Mouse (Mus musculus) forebrain, embryonic 14.5 days (tissue): ENCODE measurements around the gene Junb. TPM values are rescaled to one million over a fixed set of nuclear protein-coding genes. Genes with fewer than 3 reads are reported as not detected.

Experiments
- ATAC-seq: fragments of 200-750 bp; cut with Nextera tagmentation; 2 replicates; pipeline ENCODE4 v1.8.0; 2017; ENCODE audit warnings: mild to moderate bottlenecking, moderate library complexity
- DNase-seq: peaks from one replicate; pipeline ENCODE4 v3.0.0-alpha.2; 2015; ENCODE audit warnings: low spot score
- H3K27ac ChIP-seq: fragments of 300-500 bp; sonication (generic); 2 replicates; pipeline ENCODE4 v1.5.1; 2014; ENCODE audit warnings: low read depth, mild to moderate bottlenecking, control low read depth, low read length, moderate library complexity
- H3K27me3 ChIP-seq: fragments of 300-500 bp; sonication (generic); replicated peaks from 2 replicates; pipeline ENCODE4 v1.6.1; 2014; ENCODE audit warnings: low read length, control low read depth, mixed read lengths; ENCODE audit not compliant: control insufficient read depth, insufficient read depth
- H3K36me3 ChIP-seq: fragments of 300-500 bp; sonication (generic); 2 replicates; pipeline ENCODE4 v1.6.1; 2014; ENCODE audit warnings: low read length, control low read depth; ENCODE audit not compliant: control insufficient read depth, insufficient read depth
- H3K4me1 ChIP-seq: fragments of 300-500 bp; sonication (generic); 2 replicates; pipeline ENCODE4 v1.6.1; 2014; ENCODE audit warnings: antibody characterized with exemption, low read length, control low read depth; ENCODE audit not compliant: control insufficient read depth, insufficient read depth
- H3K4me2 ChIP-seq: fragments of 300-500 bp; sonication (generic); 2 replicates; pipeline ENCODE4 v1.6.1; 2014; ENCODE audit warnings: mild to moderate bottlenecking, control low read depth, low read length
- H3K4me3 ChIP-seq: fragments of 300-500 bp; sonication (generic); 2 replicates; pipeline ENCODE4 v1.5.1; 2014; ENCODE audit warnings: low read depth, low read length, control low read depth
- H3K9ac ChIP-seq: fragments of 300-500 bp; sonication (generic); 2 replicates; pipeline ENCODE4 v1.6.1; 2014; ENCODE audit warnings: mild to moderate bottlenecking, low read length, control low read depth, moderate library complexity
- H3K9me3 ChIP-seq: fragments of 300-500 bp; sonication (generic); replicated peaks from 2 replicates; pipeline ENCODE4 v1.6.1; 2016; ENCODE audit warnings: low read length, control low read depth, mixed read lengths; ENCODE audit not compliant: control insufficient read depth
- WGBS: fragments of 180-500 bp; shearing (Covaris S2); extraction: QIAGEN DNeasy Blood & Tissue Kit; methylation state at CpG from one replicate; pipeline ENCODE4 v1.1.7; 2014; 5-methylcytosine and 5-hydroxymethylcytosine counted together
- polyA plus RNA-seq: library from polyadenylated mRNA; unstranded; fragments of >200 nt; fragmentation: Nextera tagmentation; extraction: Ambion mirVana; gene quantifications from 2 replicates; pipeline ENCODE4 v1.2.1, GENCODE M21; 2014

Junb gene
- polyA plus RNA-seq, 1 experiment from 2014 or later = 5.0 TPM

- Histone ChIP-seq H3K4me2 (peak overlapping the region; percentile 98), H3K27ac (peak overlapping the region; percentile 4; the same call in 1 of the 2 replicates), H3K4me1 (peaks cover 20% of the 10 kb centered on the region), H3K36me3 (no peaks in the 10 kb centered on the region), H3K9ac (peak overlapping the region; percentile 67), H3K27me3 (0 out of 2 replicates have a peak, but pooled peaks cover 12% of the 10 kb centered on the region), H3K9me3 (no peaks in the 10 kb centered on the region), H3K4me3 (peak overlapping the region; percentile 49)
- DNase-seq (no peak), ATAC-seq (no peak)
- 2% methylated on average over 23 of the region's 23 CpGs for WGBS
Observed at GRCm38 (mm10) chr8:84985049-84985683, 6.6 kb upstream of the Junb start.

- ATAC-seq = no peak
- 0 out of 2 replicates have a peak, but pooled peaks cover 12% of the 10 kb centered on the region for H3K27me3 ChIP-seq
Observed at GRCm38 (mm10) chr8:84984294-84985048, 6.0 kb upstream of the Junb start.

GRCm38 (mm10) chr8:84982499-84983011 is 4.0 kb upstream of the Junb start:
- peaks cover 34% of the 10 kb centered on the region for H3K4me1 ChIP-seq
- WGBS = 69% methylated on average over 3 of the region's 3 CpGs
- no peak overlapping the region for H3K27ac ChIP-seq
- H3K9ac ChIP-seq = no peak overlapping the region
- no peak for DNase-seq
- H3K27me3 ChIP-seq = peaks cover 25% of the 10 kb centered on the region
- no peak overlapping the region for H3K4me2 ChIP-seq
- no peak for ATAC-seq
- no peak overlapping the region for H3K4me3 ChIP-seq
- no peaks in the 10 kb centered on the region for H3K9me3 ChIP-seq
- H3K36me3 ChIP-seq = no peaks in the 10 kb centered on the region

More at GRCm38 (mm10) chr8:84984294-84985048, 6.0 kb upstream of the Junb start:
- no peak for DNase-seq
- H3K4me2 ChIP-seq = peak overlapping the region; percentile 98; the same call in 1 of the 2 replicates
- no peaks in the 10 kb centered on the region for H3K9me3 ChIP-seq
- H3K36me3 ChIP-seq = no peaks in the 10 kb centered on the region
- peak overlapping the region; percentile 67; the same call in 1 of the 2 replicates for H3K9ac ChIP-seq
- 20% methylated on average over 16 of the region's 16 CpGs for WGBS
- no peak overlapping the region for H3K4me3 ChIP-seq
- peaks cover 22% of the 10 kb centered on the region for H3K4me1 ChIP-seq
- no peak overlapping the region for H3K27ac ChIP-seq

- Histone ChIP-seq H3K4me1 (peaks cover 38% of the 10 kb centered on the region), H3K27me3 (peaks cover 31% of the 10 kb centered on the region)
- DNase-seq = no peak
Observed at GRCm38 (mm10) chr8:84981644-84982498, 3.4 kb upstream of the Junb start.

GRCm38 (mm10) chr8:84980622-84981358 is 2.3 kb upstream of the Junb start:
- no peaks in the 10 kb centered on the region for H3K9me3 ChIP-seq
- H3K4me1 ChIP-seq = peaks cover 44% of the 10 kb centered on the region
- DNase-seq (peak; percentile 63), ATAC-seq (no peak)
- H3K27me3 ChIP-seq = peaks cover 27% of the 10 kb centered on the region
- H3K9ac ChIP-seq = no peak overlapping the region; the same call in 1 of the 2 replicates
- H3K4me2 ChIP-seq = no peak overlapping the region
- H3K27ac ChIP-seq = no peak overlapping the region
- H3K36me3 ChIP-seq = no peaks in the 10 kb centered on the region
- H3K4me3 ChIP-seq = no peak overlapping the region
- 39% methylated on average over 11 of the region's 11 CpGs for WGBS

More at GRCm38 (mm10) chr8:84981644-84982498, 3.4 kb upstream of the Junb start:
- 80% methylated on average over 15 of the region's 15 CpGs for WGBS
- Histone ChIP-seq H3K4me3 (no peak overlapping the region), H3K9ac (no peak overlapping the region), H3K4me2 (no peak overlapping the region), H3K9me3 (no peaks in the 10 kb centered on the region), H3K27ac (no peak overlapping the region), H3K36me3 (no peaks in the 10 kb centered on the region)
- ATAC-seq = no peak

- Histone ChIP-seq H3K4me1 (peaks cover 35% of the 10 kb centered on the region), H3K27me3 (peaks cover 27% of the 10 kb centered on the region), H3K9me3 (no peaks in the 10 kb centered on the region), H3K9ac (peak overlapping the region; percentile 49), H3K36me3 (peaks cover 6% of the 10 kb centered on the region), H3K4me3 (peak overlapping the region; percentile 26), H3K27ac (no peak overlapping the region), H3K4me2 (peak overlapping the region; percentile 96)
- DNase-seq (peak; percentile 95), ATAC-seq (peak; percentile 40; the same call in 1 of the 2 replicates)
- 2% methylated on average over 39 of the region's 42 CpGs for WGBS
Observed at GRCm38 (mm10) chr8:84979599-84980421, 1.3 kb upstream of the Junb start.

- DNase-seq = peak; percentile 61
- H3K36me3 ChIP-seq = peaks cover 27% of the 10 kb centered on the region
- H3K9ac ChIP-seq = peak overlapping the region; percentile 68
- H3K4me2 ChIP-seq = peak overlapping the region; percentile 96
- ATAC-seq = no peak
- WGBS = under 1% methylated on average over 69 of the region's 70 CpGs
- H3K27me3 ChIP-seq = peaks cover 27% of the 10 kb centered on the region
- no peaks in the 10 kb centered on the region for H3K9me3 ChIP-seq
- H3K4me3 ChIP-seq = peak overlapping the region; percentile 46
- no peak overlapping the region for H3K27ac ChIP-seq
- peaks cover 33% of the 10 kb centered on the region for H3K4me1 ChIP-seq
Observed at GRCm38 (mm10) chr8:84977435-84978247, 877 bp downstream of the Junb start.
